Mouse (Mus musculus): ENCODE measurements around the gene Asic3. TPM values are rescaled to one million over a fixed set of nuclear protein-coding genes. Genes with fewer than 3 reads are reported as not detected.
A peak's percentile ranks its signal among the peaks of the same experiment; 100 is the strongest.

Asic3 gene
- not detected for total RNA-seq (2021)

- no peak for DNase-seq (ENCODE audit: low spot score in 2 of 2)
- intact Hi-C loops (cut with DNase I), result loop anchor here (1.0 kb wide), 1 partner anchor 8 kb away; no protein-coding TSS in a partner anchor
Measured at GRCm38 (mm10) chr5:24413042-24413693, at the start of gene Asic3. Gene Asic3 (plus strand): TSS chr5:24413392.

- intact Hi-C loops (cut with DNase I), result no loop called here
- DNase-seq (ENCODE audit: low spot score in 2 of 2), result no peak
Measured at GRCm38 (mm10) chr5:24363467-24363866, 49.7 kb upstream of the Asic3 start.

- DNase-seq (ENCODE audit: low spot score in 2 of 2), result no peak
- intact Hi-C loops (cut with DNase I), result no loop called here
Measured at GRCm38 (mm10) chr5:24364061-24364460, 49.1 kb upstream of the Asic3 start.

GRCm38 (mm10) chr5:24364508-24364907, 48.7 kb upstream of the Asic3 start, which contains the start of gene Nos3:
Gene Nos3 (plus strand): TSS chr5:24364810.
- intact Hi-C loops (cut with DNase I), result no loop called here
- no peak for DNase-seq (ENCODE audit: low spot score in 2 of 2)

GRCm38 (mm10) chr5:24364963-24365362, 48.2 kb upstream of the Asic3 start:
- intact Hi-C loops (cut with DNase I), result no loop called here
- no peak for DNase-seq (ENCODE audit: low spot score in 2 of 2)

GRCm38 (mm10) chr5:24365528-24365927, 47.7 kb upstream of the Asic3 start:
- intact Hi-C loops (cut with DNase I), result no loop called here
- DNase-seq (ENCODE audit: low spot score in 2 of 2), result no peak

GRCm38 (mm10) chr5:24366426-24366825, 46.8 kb upstream of the Asic3 start:
- intact Hi-C loops (cut with DNase I), result no loop called here

GRCm38 (mm10) chr5:24369767-24370166, 43.4 kb upstream of the Asic3 start:
- intact Hi-C loops (cut with DNase I), result no loop called here

More at GRCm38 (mm10) chr5:24366426-24366825, 46.8 kb upstream of the Asic3 start:
- no peak for DNase-seq (ENCODE audit: low spot score in 2 of 2)

GRCm38 (mm10) chr5:24373807-24374206, 39.4 kb upstream of the Asic3 start:
- DNase-seq (ENCODE audit: low spot score in 2 of 2), result no peak
- intact Hi-C loops (cut with DNase I), result no loop called here

More at GRCm38 (mm10) chr5:24369767-24370166, 43.4 kb upstream of the Asic3 start:
- no peak for DNase-seq (ENCODE audit: low spot score in 2 of 2)

- no peak for DNase-seq (ENCODE audit: low spot score in 2 of 2)
- intact Hi-C loops (cut with DNase I), result no loop called here
Measured at GRCm38 (mm10) chr5:24374216-24374615, 39.0 kb upstream of the Asic3 start.

GRCm38 (mm10) chr5:24374666-24375328, 38.4 kb upstream of the Asic3 start:
- DNase-seq (ENCODE audit: low spot score in 2 of 2), result no peak
- intact Hi-C loops (cut with DNase I), result no loop called here

- intact Hi-C loops (cut with DNase I), result no loop called here
- DNase-seq (ENCODE audit: low spot score in 2 of 2), result no peak
Measured at GRCm38 (mm10) chr5:24378700-24379099, 34.5 kb upstream of the Asic3 start.

GRCm38 (mm10) chr5:24379501-24379900, 33.7 kb upstream of the Asic3 start:
- intact Hi-C loops (cut with DNase I), result no loop called here
- no peak for DNase-seq (ENCODE audit: low spot score in 2 of 2)

GRCm38 (mm10) chr5:24380499-24380898, 32.7 kb upstream of the Asic3 start:
- intact Hi-C loops (cut with DNase I), result no loop called here
- DNase-seq (ENCODE audit: low spot score in 2 of 2), result no peak

GRCm38 (mm10) chr5:24381486-24381885, 31.7 kb upstream of the Asic3 start:
- intact Hi-C loops (cut with DNase I), result no loop called here
- no peak for DNase-seq (ENCODE audit: low spot score in 2 of 2)

GRCm38 (mm10) chr5:24381988-24382387, 31.2 kb upstream of the Asic3 start:
- intact Hi-C loops (cut with DNase I), result no loop called here

GRCm38 (mm10) chr5:24383026-24383859, 29.9 kb upstream of the Asic3 start:
- intact Hi-C loops (cut with DNase I), result no loop called here
- DNase-seq (ENCODE audit: low spot score in 2 of 2), result peak; percentile 90 to 92

More at GRCm38 (mm10) chr5:24381988-24382387, 31.2 kb upstream of the Asic3 start:
- no peak for DNase-seq (ENCODE audit: low spot score in 2 of 2)

- peak in 1 of 2 experiments; percentile 59 for DNase-seq (ENCODE audit: low spot score in 2 of 2)
- intact Hi-C loops (cut with DNase I), result no loop called here
Measured at GRCm38 (mm10) chr5:24384407-24384806, 28.8 kb upstream of the Asic3 start.

- intact Hi-C loops (cut with DNase I), result loop anchor here (5.0 kb wide), 1 partner anchor 33 kb away; the partner anchor contains the start of gene Kcnh2
Measured at GRCm38 (mm10) chr5:24385374-24385773, 27.8 kb upstream of the Asic3 start.

More at GRCm38 (mm10) chr5:24385374-24385773, 27.8 kb upstream of the Asic3 start:
- no peak for DNase-seq (ENCODE audit: low spot score in 2 of 2)

All from left cerebral cortex, postnatal 36 days (tissue).